Mouse (Mus musculus): ENCODE results near the gene Ly6g6e. TPM values are rescaled to one million over a fixed set of nuclear protein-coding genes. Genes with fewer than 3 reads are reported as not detected.
A peak's percentile ranks its signal among the peaks of the same experiment; 100 is the strongest.
"Not testable (repeated sequence)": the region's sequence is repeated elsewhere in the genome, so short reads cannot be mapped to it uniquely, and the experiment has no call there.

Ly6g6e gene
- total RNA-seq, 2 experiments from 2014 or later = 2.4 to 2.7 TPM

- intact Hi-C loops (cut with DNase I) = loop anchor here (5.0 kb wide), 1 partner anchor 226 kb away; the partner anchor contains the start of genes C2 and Ehmt2
Measured at GRCm38 (mm10) chr17:35123287-35123686, 46.6 kb downstream of the Ly6g6e start.

GRCm38 (mm10) chr17:35124261-35124896, 47.7 kb downstream of the Ly6g6e start:
- not testable (repeated sequence) for DNase-seq (ENCODE audit: low spot score in 2 of 2)
- intact Hi-C loops (cut with DNase I) = loop anchor here (5.0 kb wide), 1 partner anchor 227 kb away; the partner anchor contains the start of genes C2 and Ehmt2

More at GRCm38 (mm10) chr17:35123287-35123686, 46.6 kb downstream of the Ly6g6e start:
- DNase-seq (ENCODE audit: low spot score in 2 of 2) = not testable (repeated sequence)

DNA sequence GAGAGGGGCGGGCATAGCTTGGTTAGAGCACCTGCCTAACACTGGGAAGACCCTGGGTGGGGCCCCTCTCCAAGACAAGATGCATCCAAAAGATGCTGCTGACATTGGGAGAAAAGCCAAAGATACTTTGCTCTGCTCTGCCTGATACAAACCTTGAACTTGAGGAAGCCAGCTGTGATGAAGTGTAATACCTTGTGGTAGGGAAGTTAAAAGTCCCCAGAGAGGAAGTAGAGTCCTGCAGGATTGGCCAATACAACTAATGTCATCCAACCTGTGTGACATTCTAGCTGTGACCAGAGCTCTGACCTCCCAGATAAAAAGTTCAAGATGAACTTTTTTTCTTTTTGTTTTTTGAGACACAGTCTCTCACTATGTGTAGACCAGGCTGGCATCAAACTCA, 48.4 kb downstream of the Ly6g6e start:
- no peak for DNase-seq (ENCODE audit: low spot score in 2 of 2)
- intact Hi-C loops (cut with DNase I) = no loop called here

GRCm38 (mm10) chr17:35125578-35125977, 48.9 kb downstream of the Ly6g6e start:
- intact Hi-C loops (cut with DNase I) = no loop called here
- DNase-seq (ENCODE audit: low spot score in 2 of 2) = peak in 1 of 2 experiments; percentile 28

DNA sequence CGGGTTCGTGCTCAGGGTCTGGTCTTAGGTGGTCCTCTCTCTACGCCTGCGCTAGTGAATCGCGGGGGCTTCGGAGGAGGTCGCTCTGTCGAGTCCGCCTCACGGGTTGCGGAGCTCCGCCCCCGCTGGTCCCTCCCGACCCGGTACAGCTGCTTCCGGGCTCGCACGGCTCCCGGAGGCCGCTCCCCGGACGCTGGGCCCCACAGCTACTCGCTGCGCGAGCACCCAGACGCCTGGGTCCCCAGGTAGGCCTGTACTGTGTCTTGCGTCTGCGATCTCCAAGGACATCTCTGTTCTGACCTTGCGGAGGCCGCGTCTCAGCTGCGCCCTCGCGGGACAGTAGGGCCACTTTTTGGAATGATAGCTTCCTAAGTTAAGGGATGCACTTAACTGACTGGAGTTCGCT, 49.5 kb downstream of the Ly6g6e start, which contains the start of gene D17H6S53E:
D17H6S53E (plus strand) TSS at position 168 of the 406 bp plus-strand sequence.
- DNase-seq (ENCODE audit: low spot score in 2 of 2) = peak; percentile 74 to 80
- intact Hi-C loops (cut with DNase I) = no loop called here

DNA sequence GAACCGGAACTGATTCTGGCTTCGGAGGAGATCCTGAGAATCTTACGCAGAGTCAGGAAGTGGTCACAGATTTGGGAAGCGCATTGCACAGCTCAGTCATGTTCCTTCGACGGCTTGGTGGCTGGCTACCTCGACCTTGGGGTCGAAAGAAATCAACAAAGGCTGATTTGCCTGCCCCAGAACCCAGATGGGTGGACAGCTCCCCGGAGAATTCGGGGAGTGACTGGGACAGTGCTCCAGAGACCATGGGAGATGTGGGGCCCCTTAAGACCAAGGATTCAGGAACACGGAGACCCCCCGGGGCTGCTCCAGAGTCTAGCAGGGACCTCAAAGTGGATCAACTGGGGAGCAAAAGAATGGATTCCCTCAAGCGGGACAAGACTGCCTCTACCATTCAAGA, 50.3 kb downstream of the Ly6g6e start:
- no peak for DNase-seq (ENCODE audit: low spot score in 2 of 2)
- intact Hi-C loops (cut with DNase I) = no loop called here

Other genes with a start within 250 kb of the Ly6g6e start
- 10 to 100 TPM; 52.2 to 57.6 TPM for gene Stk19, start 240.0 kb upstream of the Ly6g6e start, total RNA-seq (2021)
- gene Dxo, start 239.9 kb upstream of the Ly6g6e start, total RNA-seq (2021) = 10 to 100 TPM; 35.9 to 37.1 TPM
- 10 to 100 TPM; 64.0 to 65.9 TPM for gene Skiv2l, start 226.7 kb upstream of the Ly6g6e start, total RNA-seq (2021)
- 10 to 100 TPM; 30.9 to 37.9 TPM for gene Nelfe, start 226.5 kb upstream of the Ly6g6e start, total RNA-seq (2021)
- under 1 TPM in 1 of 2 experiments, not detected in 1; 0.30 TPM for gene Cfb, start 214.4 kb upstream of the Ly6g6e start, total RNA-seq (2021)
- gene Zbtb12, start 197.4 kb upstream of the Ly6g6e start, total RNA-seq (2021) = 1 to 10 TPM; 6.9 to 7.3 TPM
- gene Gm20547, start 194.9 kb upstream of the Ly6g6e start, total RNA-seq (2021) = not detected
- 1 to 10 TPM; 1.5 to 3.6 TPM for gene C2, start 178.6 kb upstream of the Ly6g6e start, total RNA-seq (2021)
- gene Ehmt2, start 178.4 kb upstream of the Ly6g6e start, total RNA-seq (2021) = 100 to 1,000 TPM; 166 to 167 TPM
- gene Slc44a4, start 162.4 kb upstream of the Ly6g6e start, total RNA-seq (2021) = under 1 TPM; 0.55 to 0.66 TPM
- 10 to 100 TPM; 42.9 to 44.0 TPM for gene Neu1, start 145.6 kb upstream of the Ly6g6e start, total RNA-seq (2021)
- gene Hspa1b, start 117.7 kb upstream of the Ly6g6e start, total RNA-seq (2021) = 10 to 100 TPM in 1 of 2 experiments, 1 to 10 TPM in 1; 9.9 to 15.0 TPM
- gene Gm20481, start 107.0 kb upstream of the Ly6g6e start, total RNA-seq (2021) = not detected
- gene Hspa1a, start 104.7 kb upstream of the Ly6g6e start, total RNA-seq (2021) = 10 to 100 TPM; 10.8 to 12.6 TPM
- gene Hspa1l, start 104.2 kb upstream of the Ly6g6e start, total RNA-seq (2021) = under 1 TPM; 0.27 to 0.34 TPM
- gene Lsm2, start 95.0 kb upstream of the Ly6g6e start, total RNA-seq (2021) = 10 to 100 TPM; 17.3 to 18.0 TPM
- 10 to 100 TPM; 38.0 to 44.7 TPM for gene Vars, start 75.9 kb upstream of the Ly6g6e start, total RNA-seq (2021)
- under 1 TPM; 0.30 to 0.37 TPM for gene Vwa7, start 60.3 kb upstream of the Ly6g6e start, total RNA-seq (2021)
- under 1 TPM; 0.60 to 0.83 TPM for gene Sapcd1, start 48.9 kb upstream of the Ly6g6e start, total RNA-seq (2021)
- gene Msh5, start 30.2 kb upstream of the Ly6g6e start, total RNA-seq (2021) = under 1 TPM; 0.76 to 0.96 TPM
- gene Clic1, start 26.9 kb upstream of the Ly6g6e start, total RNA-seq (2021) = 10 to 100 TPM in 1 of 2 experiments, 1 to 10 TPM in 1; 9.9 to 11.6 TPM
- 10 to 100 TPM; 12.1 to 12.5 TPM for gene Ddah2, start 17.9 kb upstream of the Ly6g6e start, total RNA-seq (2021)
- gene Ly6g6c, start 11.5 kb upstream of the Ly6g6e start, total RNA-seq (2021) = not detected
- not detected for gene Mpig6b, start 10.7 kb upstream of the Ly6g6e start, total RNA-seq (2021)
- gene Ly6g6d, start 1.2 kb downstream of the Ly6g6e start, total RNA-seq (2021) = 1 to 10 TPM in 1 of 2 experiments, under 1 TPM in 1; 0.69 to 1.9 TPM
- gene Ly6g6f, start 8.7 kb downstream of the Ly6g6e start, total RNA-seq (2021) = not detected
- gene Abhd16a, start 12.4 kb downstream of the Ly6g6e start, total RNA-seq (2021) = 100 to 1,000 TPM; 107 to 109 TPM
- not detected for gene Ly6g5c, start 31.4 kb downstream of the Ly6g6e start, total RNA-seq (2021)
- under 1 TPM; 0.69 to 0.94 TPM for gene Ly6g5b, start 38.5 kb downstream of the Ly6g6e start, total RNA-seq (2021)
- 10 to 100 TPM; 13.1 to 15.2 TPM for gene Gpank1, start 44.6 kb downstream of the Ly6g6e start, total RNA-seq (2021)
- 100 to 1,000 TPM; 183 to 185 TPM for gene Csnk2b, start 45.2 kb downstream of the Ly6g6e start, total RNA-seq (2021)
- gene D17H6S53E, start 49.5 kb downstream of the Ly6g6e start, total RNA-seq (2021) = 10 to 100 TPM; 24.1 to 29.8 TPM
- gene Apom, start 55.1 kb downstream of the Ly6g6e start, total RNA-seq (2021) = not detected
- 100 to 1,000 TPM; 286 to 292 TPM for gene Bag6, start 58.3 kb downstream of the Ly6g6e start, total RNA-seq (2021)
- gene Prrc2a, start 88.0 kb downstream of the Ly6g6e start, total RNA-seq (2021) = 100 to 1,000 TPM; 268 to 285 TPM
- gene Aif1, start 99.2 kb downstream of the Ly6g6e start, total RNA-seq (2021) = 10 to 100 TPM; 10.8 to 11.1 TPM
- 10 to 100 TPM in 1 of 2 experiments, 1 to 10 TPM in 1; 6.1 to 10.1 TPM for gene Lst1, start 111.5 kb downstream of the Ly6g6e start, total RNA-seq (2021)
- gene Ltb, start 117.5 kb downstream of the Ly6g6e start, total RNA-seq (2021) = under 1 TPM; 0.64 to 0.99 TPM
- gene Tnf, start 125.1 kb downstream of the Ly6g6e start, total RNA-seq (2021) = not detected
- gene Lta, start 128.4 kb downstream of the Ly6g6e start, total RNA-seq (2021) = under 1 TPM; 0.34 to 0.39 TPM
- gene Gm16181, start 143.9 kb downstream of the Ly6g6e start, total RNA-seq (2021) = not detected
- 100 to 1,000 TPM; 514 to 578 TPM for gene Atp6v1g2, start 156.8 kb downstream of the Ly6g6e start, total RNA-seq (2021)
- gene Nfkbil1, start 158.9 kb downstream of the Ly6g6e start, total RNA-seq (2021) = 10 to 100 TPM; 11.7 to 12.8 TPM
- gene Ddx39b, start 164.8 kb downstream of the Ly6g6e start, total RNA-seq (2021) = 100 to 1,000 TPM; 207 to 209 TPM
- 10 to 100 TPM; 18.5 to 18.7 TPM for gene H2-D1, start 185.8 kb downstream of the Ly6g6e start, total RNA-seq (2021)
- under 1 TPM; 0.39 to 0.96 TPM for gene H2-Q1, start 243.5 kb downstream of the Ly6g6e start, total RNA-seq (2021)

Measured in left cerebral cortex, postnatal 25 days (tissue).